Mouse (Mus musculus) brain, embryonic 14.5 days (tissue): ENCODE results near the gene Dnajc4. TPM values are rescaled to one million over a fixed set of nuclear protein-coding genes. Genes with fewer than 3 reads are reported as not detected.

Source experiments
- DNase-seq: peaks from one replicate; pipeline ENCODE4 v3.0.0-alpha.2; 2011; ENCODE audit warnings: low read depth
- CTCF ChIP-seq: fragments of 200-500 bp; IDR thresholded peaks from 2 replicates; pipeline ENCODE4 v1.5.1; 2012; ENCODE audit warnings: inconsistent platforms, mild to moderate bottlenecking, moderate library complexity, borderline replicate concordance; ENCODE audit not compliant: insufficient read depth, insufficient read length; ENCODE audit errors: extremely low read depth
- POLR2A ChIP-seq: fragments of 200-500 bp; IDR thresholded peaks from 2 replicates; pipeline ENCODE4 v1.6.1; 2012; ENCODE audit warnings: mild to moderate bottlenecking, inconsistent platforms, borderline replicate concordance; ENCODE audit not compliant: poor library complexity, insufficient read depth, insufficient read length, severe bottlenecking; ENCODE audit errors: extremely low read depth
- polyA plus RNA-seq: library from polyadenylated mRNA; depleted of rRNA; stranded (reverse); fragments of >200 nt; gene quantifications from 2 replicates; pipeline ENCODE4 v1.2.3, GENCODE M21; 2012

Gene Dnajc4
- polyA plus RNA-seq, 1 experiment, result 25.7 TPM

DNA sequence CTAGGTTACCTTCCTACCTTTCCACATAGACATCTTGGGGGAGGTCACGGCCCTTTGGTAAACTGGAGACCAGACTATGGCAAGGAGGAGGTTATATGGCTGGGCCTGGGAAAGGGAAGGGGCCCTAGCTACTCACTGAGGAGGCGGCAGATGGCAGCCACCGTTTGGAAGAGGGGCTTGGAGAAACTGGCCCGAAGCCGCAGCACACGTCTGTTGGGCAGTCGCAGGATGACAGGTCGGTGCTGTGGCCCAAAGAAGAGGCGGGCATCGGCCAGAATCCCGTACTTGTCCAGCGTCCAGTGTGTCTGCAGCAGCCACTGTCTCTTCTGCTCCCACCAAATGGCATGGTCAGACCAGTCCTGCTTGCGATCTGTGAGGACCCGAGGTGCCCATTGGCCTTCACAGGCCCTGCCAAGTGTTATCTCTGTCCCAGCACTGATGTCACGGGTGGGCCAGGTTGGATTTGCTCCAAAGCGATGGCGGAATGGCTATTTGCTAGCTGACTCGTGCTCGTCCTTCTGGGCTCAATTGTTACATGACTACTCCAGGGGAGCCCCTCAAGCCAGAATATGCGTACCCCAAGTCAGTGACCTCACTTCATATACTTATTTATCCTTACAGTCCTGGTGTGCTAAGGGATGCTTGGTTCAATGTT is 22.2 kb upstream of the Dnajc4 start:
- TF ChIP-seq CTCF (no peak), POLR2A (no peak)
- no peak for DNase-seq

DNA sequence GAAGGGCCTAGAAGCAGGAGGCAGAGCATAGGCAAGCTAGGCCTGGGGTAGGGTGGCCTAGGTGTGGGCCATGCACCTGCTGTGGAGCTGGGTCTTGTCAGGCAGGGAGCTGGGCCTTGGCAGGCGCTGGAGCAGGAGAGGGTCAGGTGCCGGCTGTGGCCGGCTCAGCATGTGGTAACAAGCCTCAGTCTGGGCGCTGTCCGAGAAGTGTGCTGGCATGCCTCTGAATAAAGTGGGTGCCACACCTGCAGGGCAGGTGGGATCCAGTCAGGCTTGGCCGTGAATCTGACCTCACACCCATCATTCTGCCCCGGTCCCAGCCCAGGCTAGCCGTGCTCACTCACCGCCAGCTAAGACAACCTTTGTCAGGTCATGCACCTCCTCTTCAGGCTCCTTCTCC is 21.6 kb upstream of the Dnajc4 start:
- no peak for TF ChIP-seq CTCF
- no peak for TF ChIP-seq POLR2A
- DNase-seq, result no peak

DNA sequence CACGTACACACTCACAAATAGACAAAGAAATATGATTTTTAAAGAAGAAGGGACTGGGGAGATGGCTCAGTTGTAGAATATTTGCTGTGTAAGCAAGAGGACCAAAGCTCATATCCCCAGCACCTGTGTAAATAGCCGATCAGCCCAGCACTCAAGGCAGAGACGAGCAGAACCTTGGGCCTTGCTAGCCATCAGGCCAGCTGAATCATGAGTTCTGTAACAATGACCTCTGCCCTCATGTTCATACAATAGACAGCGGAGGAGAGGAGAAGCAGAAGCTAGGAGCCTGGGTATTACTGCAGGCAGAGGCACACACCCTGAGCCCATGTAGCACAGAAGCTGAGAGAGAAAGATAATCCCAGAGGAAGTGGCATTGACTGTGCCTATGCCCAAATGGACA is 20.1 kb upstream of the Dnajc4 start:
- DNase-seq, result no peak
- TF ChIP-seq CTCF (no peak), POLR2A (no peak)

DNA sequence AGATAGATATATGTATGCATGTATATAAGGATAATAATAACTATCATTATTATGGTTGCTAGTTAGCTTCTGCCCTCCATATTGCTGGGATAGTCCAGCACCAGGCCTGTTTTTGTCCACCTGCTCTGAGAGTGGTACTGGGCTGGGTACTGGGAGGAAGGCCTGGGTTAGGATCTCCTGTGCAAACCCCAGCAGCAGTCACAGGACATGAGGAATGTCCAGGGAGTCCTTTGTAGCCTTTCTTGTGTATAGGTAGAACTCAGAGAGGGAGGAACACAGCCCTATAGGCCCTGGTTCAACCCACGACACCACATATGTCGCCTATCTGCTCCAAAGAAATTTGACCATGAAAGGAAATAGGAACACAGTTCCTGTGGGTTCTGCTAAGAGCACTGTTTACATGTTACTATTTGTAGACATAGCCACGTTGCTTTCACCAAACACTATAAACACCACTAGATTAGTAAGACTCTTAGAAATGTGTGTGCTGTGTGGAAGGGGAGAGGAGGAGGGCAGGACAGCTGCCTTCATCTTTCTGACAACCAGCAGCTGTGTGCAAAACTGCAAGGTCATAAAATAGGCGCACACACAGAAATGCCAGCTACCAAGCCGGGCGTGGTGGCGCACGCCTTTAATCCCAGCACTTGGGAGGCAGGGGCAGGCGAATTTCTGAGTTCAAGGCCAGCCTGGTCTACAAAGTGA is 14.7 kb upstream of the Dnajc4 start:
- no peak for DNase-seq
- TF ChIP-seq POLR2A, result no peak
- no peak for TF ChIP-seq CTCF

DNA sequence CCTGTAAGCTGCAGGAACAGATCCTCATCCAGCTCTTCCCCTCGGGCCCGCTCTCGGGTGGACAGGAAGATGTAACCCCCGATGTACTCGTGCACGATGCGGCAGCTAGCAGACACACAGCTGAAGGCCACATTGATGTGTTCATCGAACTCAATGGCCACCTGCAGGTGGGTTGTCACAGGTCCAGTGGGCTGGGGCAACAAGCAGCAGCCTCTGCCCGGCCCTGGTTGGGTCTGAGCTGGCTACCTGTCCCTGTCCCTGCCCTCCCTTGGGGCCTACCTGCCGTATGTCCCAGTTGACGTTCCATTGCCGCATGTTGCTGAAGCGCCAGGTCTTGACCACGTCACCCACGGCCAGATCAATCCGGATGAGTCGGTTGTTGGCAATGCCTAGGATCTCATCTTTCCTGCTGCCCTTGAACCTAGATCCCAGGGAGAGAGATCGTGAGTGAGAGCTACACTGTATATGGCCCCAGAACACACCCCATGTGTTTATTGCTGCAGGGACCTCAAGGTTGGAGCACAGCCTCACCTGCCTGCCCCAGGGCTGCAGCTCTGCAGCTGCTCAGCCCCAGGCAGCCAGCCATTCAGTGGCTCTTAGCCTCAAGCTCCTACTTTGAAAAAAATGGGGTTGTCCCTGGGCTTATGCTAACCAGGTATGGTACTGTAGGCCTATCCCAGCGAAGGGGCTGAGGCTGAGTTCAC is 7.1 kb upstream of the Dnajc4 start:
- DNase-seq, result no peak
- TF ChIP-seq POLR2A, result no peak
- no peak for TF ChIP-seq CTCF

DNA sequence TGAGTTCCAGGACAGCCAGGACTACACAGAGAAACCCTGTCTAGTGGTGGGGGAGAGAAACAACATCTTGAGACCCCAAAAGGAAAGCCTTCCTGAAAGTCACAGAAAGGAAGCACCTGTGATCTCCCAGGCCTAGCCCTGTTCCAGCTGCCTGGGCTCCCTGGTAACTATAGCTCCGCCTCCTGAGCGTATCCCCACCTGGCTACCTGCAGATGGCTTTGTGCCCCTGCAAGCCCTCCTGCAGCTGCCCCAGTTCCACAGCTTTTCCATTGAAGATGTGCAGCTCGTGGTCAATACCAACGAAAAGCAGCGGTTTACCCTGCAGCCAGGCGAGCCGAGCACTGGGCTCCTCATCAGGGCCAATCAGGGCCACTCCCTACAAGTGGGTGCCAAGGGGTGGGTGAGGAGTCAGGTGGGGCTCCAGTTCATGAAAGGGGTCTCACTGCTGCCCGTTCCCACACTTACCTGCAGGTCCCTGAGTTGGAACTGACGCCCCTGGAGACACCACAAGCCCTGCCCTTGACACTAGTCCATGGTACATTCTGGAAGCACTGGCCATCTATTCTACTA is 5.4 kb upstream of the Dnajc4 start:
- TF ChIP-seq CTCF, result no peak
- TF ChIP-seq POLR2A, result no peak
- DNase-seq, result no peak

DNA sequence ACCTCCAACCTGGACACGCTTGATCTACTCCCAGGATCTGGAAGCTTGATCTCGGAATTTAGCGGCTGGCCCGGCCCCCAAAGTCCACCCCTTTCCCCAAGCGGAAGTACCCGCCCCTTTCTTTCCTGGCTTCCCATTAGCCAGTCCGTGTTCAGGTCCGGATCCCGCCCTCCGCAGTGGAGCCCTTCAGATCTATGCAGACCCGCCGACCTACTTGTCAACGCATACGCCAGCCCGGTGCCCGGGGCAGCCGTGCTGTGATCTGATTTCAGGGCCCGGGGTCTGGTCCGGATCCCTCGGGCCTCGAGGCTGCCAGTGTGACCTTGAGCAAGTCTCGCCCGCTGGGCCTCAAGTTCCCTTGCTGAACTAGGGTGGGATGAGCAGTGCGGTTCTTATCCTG is 3.6 kb upstream of the Dnajc4 start, which contains the start of the genes Nudt22 and Trpt1:
Gene Nudt22, minus strand, starts transcription at position 112 of the 400 bp plus-strand sequence.
Gene Trpt1, plus strand, starts transcription at position 126 of the 400 bp plus-strand sequence.
- DNase-seq, result peak; percentile 93
- TF ChIP-seq POLR2A (peak; percentile 36; the same call in 1 of the 2 replicates), CTCF (no peak)

DNA sequence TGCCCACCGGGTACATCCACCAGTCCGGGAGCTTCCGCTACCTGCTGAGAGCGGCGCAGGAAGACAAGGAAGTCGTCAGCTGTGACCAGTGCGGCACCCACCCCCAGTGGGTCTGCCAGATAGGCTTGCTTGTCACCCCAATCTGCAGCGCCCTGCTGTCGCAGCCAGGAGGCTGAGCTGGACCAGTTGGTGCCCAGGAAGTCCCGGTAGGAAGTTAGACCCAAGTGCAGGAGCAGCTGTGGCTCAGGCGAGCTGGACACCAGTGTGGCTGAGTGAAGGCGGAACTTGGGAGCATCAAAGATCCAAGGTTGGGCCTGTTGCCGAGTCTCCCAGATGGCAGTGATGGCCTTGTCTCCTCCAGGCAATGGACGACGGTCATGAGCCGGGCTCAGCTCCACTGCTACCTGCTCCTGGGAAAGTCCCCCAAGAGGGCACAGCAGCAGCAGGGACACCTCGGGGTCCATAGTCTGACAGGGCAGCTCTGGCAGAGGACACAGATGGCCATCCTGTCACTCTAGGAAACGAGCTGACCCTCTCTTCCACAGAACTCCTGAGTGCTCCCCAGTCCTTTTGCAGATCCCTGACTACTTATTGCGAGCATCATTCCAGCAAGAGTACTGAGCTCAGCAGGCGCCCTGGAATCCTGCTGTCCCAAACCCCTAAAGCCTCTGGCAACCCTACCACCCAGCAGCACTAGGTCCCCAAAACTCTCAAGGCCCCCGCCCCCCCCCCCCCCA is 3.1 kb upstream of the Dnajc4 start:
- TF ChIP-seq POLR2A, result no peak
- no peak for TF ChIP-seq CTCF
- no peak for DNase-seq

DNA sequence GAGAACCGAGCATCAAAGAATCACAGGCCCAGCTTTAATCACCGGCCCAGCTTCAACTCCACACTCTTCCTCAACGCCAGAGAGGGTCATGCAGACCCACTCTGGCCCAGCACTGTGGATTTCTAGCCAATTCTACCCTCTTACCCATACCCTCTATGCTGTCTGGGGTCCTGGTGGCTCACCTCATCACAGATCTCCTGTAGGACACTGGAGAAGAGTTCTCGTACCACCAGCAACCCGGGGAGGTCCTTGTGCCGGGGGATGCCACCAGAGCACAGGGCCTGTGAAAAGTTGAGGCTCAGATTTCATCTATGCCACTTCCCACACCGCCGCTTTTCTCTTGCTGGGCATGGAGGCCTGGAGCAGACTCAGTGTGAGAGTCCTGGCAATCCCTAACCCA is 2.1 kb upstream of the Dnajc4 start:
- no peak for TF ChIP-seq POLR2A
- no peak for TF ChIP-seq CTCF
- DNase-seq, result no peak

DNA sequence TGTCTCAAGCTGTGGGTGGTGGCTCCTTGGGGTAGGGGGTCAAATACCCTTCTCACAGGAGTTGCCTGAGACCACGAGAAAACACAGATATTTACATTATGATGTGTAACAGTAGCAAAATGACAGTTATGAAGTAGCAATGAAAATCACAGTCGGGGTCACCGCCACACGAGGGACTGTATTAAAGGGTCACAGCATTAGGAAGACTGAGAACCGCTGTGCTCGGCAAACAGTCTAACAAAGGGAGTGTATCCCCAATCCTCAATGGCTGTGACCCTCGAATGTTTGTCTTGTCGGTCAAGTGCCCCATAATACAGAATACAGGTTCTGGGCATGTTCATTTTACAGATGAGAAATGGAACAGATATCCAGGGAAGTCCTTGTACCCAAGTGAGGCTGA is 1.6 kb upstream of the Dnajc4 start:
- no peak for TF ChIP-seq POLR2A
- no peak for TF ChIP-seq CTCF
- DNase-seq, result no peak
